Mouse (Mus musculus): ENCODE results near the gene Tpo.

The Tpo gene

GRCm38 (mm10) chr12:30077056-30077455, 55.4 kb downstream of the Tpo start:
- no peak for DNase-seq (ENCODE audit: low spot score)

DNA sequence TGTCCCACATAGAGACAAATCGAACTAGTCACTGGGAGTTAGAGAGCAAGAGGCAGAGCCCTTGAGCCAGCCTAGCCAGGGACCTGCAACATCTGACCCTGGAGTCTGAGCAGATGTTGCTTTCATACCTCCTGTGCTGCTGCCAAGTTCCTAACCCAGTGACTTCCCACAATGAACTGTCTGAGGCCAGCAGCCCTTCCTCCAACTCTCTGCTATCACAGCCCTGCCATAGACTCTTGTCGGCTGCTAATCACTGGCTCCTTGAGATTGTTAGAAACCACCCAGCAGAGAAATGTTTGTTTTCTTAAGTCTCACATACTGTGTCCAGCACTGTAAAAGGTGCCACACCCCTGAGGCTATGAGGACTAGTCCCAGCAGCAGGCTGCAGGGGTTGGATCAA, 56.1 kb downstream of the Tpo start:
- DNase-seq (ENCODE audit: low spot score): no peak

GRCm38 (mm10) chr12:30069321-30069720, 63.1 kb downstream of the Tpo start:
- DNase-seq (ENCODE audit: low spot score): no peak

DNA sequence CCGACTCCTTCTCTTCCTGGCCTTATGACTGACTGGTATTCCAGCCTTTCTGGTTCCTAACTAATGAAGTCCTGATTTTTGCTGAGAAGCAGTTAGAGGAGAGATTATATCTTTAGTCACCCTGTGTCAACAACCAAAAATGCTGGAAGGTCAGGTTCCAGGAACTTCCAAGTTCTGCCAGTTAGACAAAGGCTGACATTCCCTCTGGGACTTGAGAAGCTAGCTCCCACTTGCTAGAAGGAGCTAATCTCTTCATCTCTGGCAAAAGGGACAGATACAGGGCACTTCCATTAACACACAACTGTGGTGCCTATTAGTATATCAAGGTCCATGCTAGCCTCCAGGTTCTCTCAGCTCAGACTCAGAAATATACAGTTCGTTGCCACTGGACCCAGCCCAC, 64.6 kb downstream of the Tpo start:
- no peak for DNase-seq (ENCODE audit: low spot score)

- no peak for DNase-seq (ENCODE audit: low spot score)
Measured at GRCm38 (mm10) chr12:30062118-30062505, 70.3 kb downstream of the Tpo start.

DNA sequence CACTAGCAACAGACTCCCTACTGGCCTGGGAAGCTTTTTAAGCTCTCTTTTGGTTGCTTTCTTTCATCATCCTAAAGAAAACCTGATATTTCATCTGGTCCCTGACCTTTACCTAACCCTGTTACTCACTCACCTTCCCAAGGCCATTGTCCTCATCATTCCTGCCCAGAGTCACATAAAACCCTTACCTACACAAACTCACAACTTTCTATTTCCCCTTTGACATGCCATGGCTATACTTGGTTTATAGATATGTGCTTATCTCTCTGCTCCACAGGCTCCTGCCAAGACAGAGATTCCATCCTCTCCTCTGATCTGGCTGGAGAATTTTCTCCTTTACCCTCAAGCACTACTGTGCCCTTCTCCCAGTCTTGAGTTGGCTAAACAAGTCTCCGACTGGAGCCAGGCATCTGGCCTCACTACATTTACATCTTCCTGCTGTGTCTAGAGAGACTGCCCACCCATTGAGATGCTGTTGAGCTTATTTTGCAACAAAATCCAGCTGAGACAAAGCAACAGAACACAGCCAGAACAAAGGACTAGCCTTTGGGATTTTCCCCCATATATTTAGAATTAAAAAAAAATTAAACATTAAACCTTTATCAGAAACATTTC, 70.8 kb downstream of the Tpo start:
- DNase-seq (ENCODE audit: low spot score): no peak

GRCm38 (mm10) chr12:30058044-30058443, 74.4 kb downstream of the Tpo start:
- DNase-seq (ENCODE audit: low spot score): no peak

DNA sequence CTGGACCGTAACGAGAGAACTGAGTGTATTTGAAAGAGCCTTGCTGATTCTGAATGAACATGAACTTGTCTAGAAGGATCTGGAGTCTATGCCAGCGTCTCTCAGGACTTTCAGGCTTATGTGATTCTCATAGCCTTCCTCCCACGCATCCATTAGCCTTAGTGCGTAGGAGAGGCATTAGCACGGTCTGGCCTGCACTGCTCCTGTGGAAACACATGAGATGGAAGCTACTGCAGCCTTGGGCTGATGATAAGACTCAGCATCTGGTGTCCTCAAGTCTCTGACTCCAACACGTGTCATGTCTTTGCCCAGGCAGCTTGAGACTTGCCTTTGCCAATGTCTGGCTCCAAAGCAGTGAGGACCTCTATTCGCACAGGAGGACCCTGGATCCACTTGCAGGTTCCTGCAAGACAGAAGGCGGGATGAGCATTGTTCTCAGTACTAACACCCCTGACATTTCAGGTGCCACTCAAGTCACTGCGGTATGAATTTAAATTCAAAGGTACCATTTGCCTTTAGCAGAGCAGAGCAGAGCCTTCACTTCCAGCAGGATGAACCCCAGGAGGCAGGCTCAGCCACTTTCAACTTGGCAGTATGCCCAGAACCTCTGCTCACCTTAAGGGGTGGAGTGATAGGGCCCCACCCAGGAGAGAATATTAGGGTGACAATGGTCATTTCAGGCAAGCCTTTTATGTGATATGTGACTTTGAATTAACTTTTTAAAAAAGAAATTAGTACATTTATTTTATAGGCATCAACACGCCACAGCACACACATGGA, 77.5 kb downstream of the Tpo start:
- no peak for DNase-seq (ENCODE audit: low spot score)

- DNase-seq (ENCODE audit: low spot score): peak; percentile 48
Measured at GRCm38 (mm10) chr12:30050235-30050634, 82.2 kb downstream of the Tpo start.

DNA sequence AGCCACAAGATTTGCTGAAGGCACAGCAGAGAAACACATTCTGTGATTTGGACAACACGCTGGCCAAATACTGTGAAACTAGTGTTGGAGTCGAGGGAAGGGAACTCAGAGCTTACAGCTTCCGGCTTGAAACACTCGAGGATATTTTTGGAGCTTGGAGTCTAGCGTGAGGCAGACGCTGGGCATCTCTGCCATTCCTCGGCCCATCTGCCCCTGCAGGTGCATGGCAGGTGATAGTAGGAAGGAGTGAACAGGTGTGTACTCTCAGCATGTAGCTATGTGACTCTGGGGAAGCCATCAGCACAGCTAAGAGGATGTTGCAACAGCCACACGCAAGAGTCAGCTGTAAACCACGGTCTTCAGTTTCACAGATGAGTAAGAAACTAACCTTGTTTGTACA, 82.6 kb downstream of the Tpo start:
- DNase-seq (ENCODE audit: low spot score): no peak

GRCm38 (mm10) chr12:30048848-30049247, 83.6 kb downstream of the Tpo start:
- DNase-seq (ENCODE audit: low spot score): no peak

- peak; percentile 58 for DNase-seq (ENCODE audit: low spot score)
Measured at GRCm38 (mm10) chr12:30040150-30040549, 92.3 kb downstream of the Tpo start.

DNA sequence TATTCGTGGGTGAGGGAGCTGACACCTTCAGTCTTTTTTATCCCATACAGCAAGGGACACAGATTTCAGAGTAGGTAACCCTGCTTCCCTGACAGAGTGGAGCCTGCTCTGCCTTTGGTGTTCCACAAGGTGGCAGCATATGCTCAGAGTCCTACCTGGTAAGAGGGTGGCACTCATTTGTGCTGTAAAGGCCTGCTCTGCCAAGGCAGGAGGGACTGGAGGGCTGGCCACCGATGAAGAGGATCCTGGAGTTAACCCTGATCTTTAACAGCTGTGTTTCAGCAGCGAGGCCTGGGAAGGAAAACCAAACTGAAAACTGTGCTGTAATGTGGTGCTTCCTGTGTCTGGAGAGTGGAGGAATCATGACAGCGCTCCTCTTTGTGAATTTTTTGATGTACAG, 92.9 kb downstream of the Tpo start:
- DNase-seq (ENCODE audit: low spot score): no peak

DNA sequence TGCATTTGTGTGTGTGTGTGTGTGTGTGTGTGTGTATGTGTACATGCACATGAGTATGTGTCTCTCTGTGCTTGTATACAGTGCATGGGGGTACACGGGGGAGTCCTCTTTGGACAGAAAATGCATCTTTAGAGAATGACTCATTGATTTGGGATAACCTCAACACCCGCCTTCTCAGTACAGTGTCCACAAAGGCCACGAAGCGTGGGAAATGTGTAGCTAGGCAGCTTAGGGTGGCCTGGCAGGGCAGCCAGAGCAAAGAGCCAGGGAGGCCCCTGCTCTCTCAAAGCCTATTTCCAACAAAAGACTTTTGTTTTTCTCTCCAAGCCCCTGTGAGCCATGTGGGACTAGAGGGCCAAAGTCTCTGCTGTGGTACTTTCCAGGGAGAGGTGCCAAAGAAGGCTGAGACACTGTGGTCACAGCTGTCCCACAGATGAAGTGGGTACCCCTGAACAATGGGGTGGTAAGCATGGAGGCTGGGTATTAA, 95.8 kb downstream of the Tpo start:
- no peak for DNase-seq (ENCODE audit: low spot score)

- DNase-seq (ENCODE audit: low spot score): no peak
Measured at GRCm38 (mm10) chr12:30035841-30036568, 96.4 kb downstream of the Tpo start.

- DNase-seq (ENCODE audit: low spot score): no peak
Measured at GRCm38 (mm10) chr12:30035406-30035805, 97.0 kb downstream of the Tpo start.

GRCm38 (mm10) chr12:30034681-30035080, 97.7 kb downstream of the Tpo start:
- DNase-seq (ENCODE audit: low spot score): no peak

GRCm38 (mm10) chr12:30030571-30030970, 101.9 kb downstream of the Tpo start:
- no peak for DNase-seq (ENCODE audit: low spot score)

DNA sequence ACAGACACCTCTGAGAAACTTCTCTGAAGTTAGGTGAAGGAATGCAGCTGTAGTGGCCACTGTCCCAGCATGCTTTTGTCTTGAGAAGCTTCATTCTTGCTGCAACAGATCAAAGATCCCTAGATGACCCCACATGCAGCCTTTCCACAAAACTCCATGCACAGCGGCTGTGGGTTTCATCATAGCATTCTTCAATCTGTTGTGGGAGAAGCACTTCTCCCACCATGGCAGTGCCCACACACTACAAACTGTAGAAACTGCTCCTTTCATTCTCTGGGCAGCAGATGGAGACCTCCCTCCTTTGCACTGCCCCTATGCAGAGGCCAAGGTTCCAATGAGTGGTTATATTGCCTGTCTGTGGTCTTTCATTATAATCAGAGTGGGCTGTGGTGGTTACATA, 103.3 kb downstream of the Tpo start:
- no peak for DNase-seq (ENCODE audit: low spot score)

DNA sequence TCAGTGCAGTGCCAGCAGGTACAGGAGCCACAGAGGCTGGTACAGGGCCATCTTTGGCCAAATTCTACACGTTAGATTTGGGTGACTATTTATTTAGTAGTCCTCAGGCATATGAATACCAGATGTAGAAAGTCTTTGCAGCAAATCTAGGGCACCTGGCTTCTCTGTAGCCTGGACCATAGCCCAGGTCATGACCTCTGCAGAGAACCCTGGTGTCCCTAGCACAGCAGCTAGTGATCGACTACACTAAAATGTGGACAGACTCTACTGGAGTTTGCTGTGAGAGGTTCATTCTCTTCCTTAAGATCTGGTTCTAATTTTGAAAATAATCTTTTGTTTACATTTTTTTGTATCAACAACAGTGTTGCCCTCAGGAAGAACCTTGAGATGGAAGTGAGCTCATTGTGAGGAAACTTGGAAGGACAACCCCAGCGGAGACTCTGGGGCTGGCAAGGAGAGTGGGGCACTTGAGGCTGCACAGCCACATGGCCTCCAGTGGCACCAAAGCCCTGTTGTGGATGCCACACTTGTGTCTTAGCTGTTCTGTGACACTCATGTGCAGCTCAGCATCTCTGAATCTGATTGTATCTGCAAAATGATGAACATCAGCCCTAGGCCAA, 104.6 kb downstream of the Tpo start:
- no peak for DNase-seq (ENCODE audit: low spot score)

GRCm38 (mm10) chr12:30024264-30024825, 108.1 kb downstream of the Tpo start:
- no peak for DNase-seq (ENCODE audit: low spot score)

DNA sequence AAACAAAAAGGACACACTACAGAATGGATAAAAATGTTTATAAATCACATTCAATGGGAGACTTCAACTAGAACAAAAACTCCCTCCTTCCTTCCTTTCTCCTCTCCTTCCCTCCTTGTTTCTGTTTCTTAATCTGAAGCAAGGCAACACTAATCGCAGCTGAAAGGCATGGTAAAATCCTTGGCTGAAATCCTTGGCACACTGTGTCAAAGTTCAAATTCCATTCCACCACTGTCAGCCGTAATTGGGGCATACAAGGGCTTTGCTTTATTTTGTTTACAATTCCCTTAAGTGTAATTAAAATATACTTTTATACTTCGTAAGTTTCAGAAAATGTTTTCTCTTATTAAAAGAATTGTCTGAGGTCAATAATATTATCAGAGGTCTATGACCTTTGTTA, 108.9 kb downstream of the Tpo start:
- DNase-seq (ENCODE audit: low spot score): no peak

Data from yolk sac, embryonic 10.5 days (tissue).